Mouse (Mus musculus): ENCODE measurements at regions not wholly inside any gene's neighbourhood (a gene's known extent, or its start where the extent isn't known, plus 50 kb on each side); places are given as distances from the start of the nearest gene placed in this dataset.

DNA sequence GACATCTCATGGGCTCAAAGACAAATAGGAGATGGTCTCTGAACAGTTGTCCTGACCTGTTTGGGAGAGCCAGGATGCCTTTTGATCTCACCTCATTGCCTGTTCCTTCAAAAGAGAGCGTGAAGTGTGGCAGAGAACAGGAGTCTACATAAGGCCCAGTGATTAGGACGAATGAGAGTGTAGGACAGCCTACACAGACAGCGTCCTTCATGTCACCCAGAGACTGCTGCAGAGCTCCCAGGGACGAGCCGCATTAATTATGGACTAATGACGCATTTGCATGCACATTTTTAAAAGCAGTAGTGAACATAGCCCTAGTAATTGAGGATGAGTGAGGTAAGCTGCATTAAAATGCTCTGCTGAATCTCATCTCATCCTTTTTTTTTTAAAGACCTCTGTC lies 218.5 kb upstream of the Id4 start:
- no peak overlapping the region for H3K9ac ChIP-seq (ENCODE audit: low read depth, low read length)
- WGBS, result 46% methylated on average over 6 of the region's 6 CpGs
- no peak overlapping the region for H3K4me3 ChIP-seq (ENCODE audit: low read length)
- H3K36me3 ChIP-seq (ENCODE audit: control insufficient read depth, insufficient read depth, low read length), result no peaks in the 10 kb centered on the region
- ATAC-seq, result no peak
- no peaks in the 10 kb centered on the region for H3K9me3 ChIP-seq (ENCODE audit: control insufficient read depth, low read length)
- H3K4me1 ChIP-seq (ENCODE audit: control insufficient read depth, insufficient read depth, low read depth, low read length), result no peaks in the 10 kb centered on the region
- no peak overlapping the region for H3K4me2 ChIP-seq (ENCODE audit: low read length)
- no peak overlapping the region for H3K27ac ChIP-seq (ENCODE audit: low read depth, low read length)
- H3K27me3 ChIP-seq (replicated peaks; ENCODE audit: control insufficient read depth, insufficient read depth, low read length), result no peaks in the 10 kb centered on the region

GRCm38 (mm10) chr13:48046201-48046750 lies 214.8 kb upstream of the Id4 start:
- Histone ChIP-seq H3K4me2 (ENCODE audit: low read length) (peak overlapping the region; percentile 30), H3K9ac (ENCODE audit: low read depth, low read length) (no peak overlapping the region), H3K4me3 (ENCODE audit: low read length) (no peak overlapping the region), H3K36me3 (ENCODE audit: control insufficient read depth, insufficient read depth, low read length) (no peaks in the 10 kb centered on the region), H3K9me3 (ENCODE audit: control insufficient read depth, low read length) (no peaks in the 10 kb centered on the region), H3K27me3 (replicated peaks; ENCODE audit: control insufficient read depth, insufficient read depth, low read length) (no peaks in the 10 kb centered on the region), H3K27ac (ENCODE audit: low read depth, low read length) (no peak overlapping the region), H3K4me1 (ENCODE audit: control insufficient read depth, insufficient read depth, low read depth, low read length) (no peaks in the 10 kb centered on the region)
- no peak for ATAC-seq
- 58% methylated on average over 25 of the region's 25 CpGs for WGBS

- Histone ChIP-seq H3K36me3 (ENCODE audit: control insufficient read depth, insufficient read depth, low read length) (no peaks in the 10 kb centered on the region), H3K9me3 (ENCODE audit: control insufficient read depth, low read length) (no peaks in the 10 kb centered on the region), H3K9ac (ENCODE audit: low read depth, low read length) (no peak overlapping the region), H3K27me3 (replicated peaks; ENCODE audit: control insufficient read depth, insufficient read depth, low read length) (no peaks in the 10 kb centered on the region), H3K4me2 (ENCODE audit: low read length) (no peak overlapping the region), H3K4me1 (ENCODE audit: control insufficient read depth, insufficient read depth, low read depth, low read length) (no peaks in the 10 kb centered on the region), H3K27ac (ENCODE audit: low read depth, low read length) (no peak overlapping the region), H3K4me3 (ENCODE audit: low read length) (no peak overlapping the region)
- WGBS, result 86% methylated on average over 6 of the region's 6 CpGs
- no peak for ATAC-seq
Observed at GRCm38 (mm10) chr13:48049796-48050195, 211.2 kb upstream of the Id4 start.

- Histone ChIP-seq H3K9me3 (ENCODE audit: control insufficient read depth, low read length) (no peaks in the 10 kb centered on the region), H3K9ac (ENCODE audit: low read depth, low read length) (no peak overlapping the region), H3K4me2 (ENCODE audit: low read length) (no peak overlapping the region), H3K4me1 (ENCODE audit: control insufficient read depth, insufficient read depth, low read depth, low read length) (peaks cover 3% of the 10 kb centered on the region; the same call in 1 of the 2 replicates), H3K36me3 (ENCODE audit: control insufficient read depth, insufficient read depth, low read length) (no peaks in the 10 kb centered on the region), H3K27me3 (replicated peaks; ENCODE audit: control insufficient read depth, insufficient read depth, low read length) (no peaks in the 10 kb centered on the region), H3K4me3 (ENCODE audit: low read length) (no peak overlapping the region), H3K27ac (ENCODE audit: low read depth, low read length) (no peak overlapping the region)
- no peak for ATAC-seq
Observed at GRCm38 (mm10) chr13:48074630-48075029, 186.4 kb upstream of the Id4 start.

DNA sequence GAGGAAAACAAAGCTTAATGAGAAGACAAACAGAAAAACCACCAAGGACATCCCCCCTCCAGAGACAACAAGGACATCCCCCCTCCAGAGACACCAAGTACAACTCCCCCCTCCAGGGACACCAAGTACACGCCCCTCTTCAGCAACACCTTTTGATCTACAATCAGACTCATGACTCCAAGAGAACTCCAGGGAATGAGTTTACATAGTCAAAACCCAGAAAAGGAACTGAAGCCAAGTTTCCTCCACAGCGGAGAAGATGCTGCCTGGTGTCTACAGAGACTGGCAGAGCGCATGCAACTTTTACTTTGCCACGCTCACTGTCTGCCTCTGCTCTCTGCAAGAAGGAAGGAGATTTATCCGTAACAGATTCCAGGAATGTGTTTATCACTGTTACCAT lies 185.7 kb upstream of the Id4 start:
- Histone ChIP-seq H3K4me1 (ENCODE audit: control insufficient read depth, insufficient read depth, low read depth, low read length) (peaks cover 3% of the 10 kb centered on the region; the same call in 1 of the 2 replicates), H3K36me3 (ENCODE audit: control insufficient read depth, insufficient read depth, low read length) (no peaks in the 10 kb centered on the region), H3K4me2 (ENCODE audit: low read length) (no peak overlapping the region), H3K9me3 (ENCODE audit: control insufficient read depth, low read length) (no peaks in the 10 kb centered on the region), H3K4me3 (ENCODE audit: low read length) (no peak overlapping the region), H3K9ac (ENCODE audit: low read depth, low read length) (no peak overlapping the region), H3K27ac (ENCODE audit: low read depth, low read length) (no peak overlapping the region), H3K27me3 (replicated peaks; ENCODE audit: control insufficient read depth, insufficient read depth, low read length) (no peaks in the 10 kb centered on the region)
- 83% methylated on average over 5 of the region's 5 CpGs for WGBS
- no peak for ATAC-seq

- WGBS, result 27% methylated on average over 12 of the region's 12 CpGs
- ATAC-seq, result peak; percentile 87
- no peak overlapping the region for H3K4me3 ChIP-seq (ENCODE audit: low read length)
- no peaks in the 10 kb centered on the region for H3K36me3 ChIP-seq (ENCODE audit: control insufficient read depth, insufficient read depth, low read length)
- no peaks in the 10 kb centered on the region for H3K9me3 ChIP-seq (ENCODE audit: control insufficient read depth, low read length)
- peaks cover 3% of the 10 kb centered on the region; the same call in 1 of the 2 replicates for H3K4me1 ChIP-seq (ENCODE audit: control insufficient read depth, insufficient read depth, low read depth, low read length)
- peak overlapping the region; percentile 2 for H3K4me2 ChIP-seq (ENCODE audit: low read length)
- no peak overlapping the region for H3K27ac ChIP-seq (ENCODE audit: low read depth, low read length)
- H3K27me3 ChIP-seq (replicated peaks; ENCODE audit: control insufficient read depth, insufficient read depth, low read length), result no peaks in the 10 kb centered on the region
- no peak overlapping the region for H3K9ac ChIP-seq (ENCODE audit: low read depth, low read length)
Observed at GRCm38 (mm10) chr13:48078214-48078613, 182.8 kb upstream of the Id4 start.

DNA sequence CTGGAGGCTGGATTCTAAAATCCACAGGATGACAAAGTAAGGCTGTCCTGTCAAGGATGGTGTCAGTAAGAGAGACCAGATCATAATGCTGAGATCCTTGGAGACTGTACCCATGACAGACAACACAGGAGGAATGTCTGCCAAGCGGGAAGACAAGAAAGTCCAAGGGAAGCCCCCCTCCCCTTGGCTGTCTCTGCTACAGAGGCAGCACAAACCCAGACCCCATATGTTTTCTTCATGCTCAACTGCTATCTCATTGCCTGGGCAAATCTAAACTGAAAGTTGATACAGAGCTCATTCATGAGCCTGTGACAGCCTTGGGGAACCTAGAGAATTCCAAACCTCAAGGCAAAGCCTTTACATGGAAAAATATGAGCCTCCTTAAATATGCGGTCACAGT lies 177.7 kb upstream of the Id4 start:
- no peaks in the 10 kb centered on the region for H3K36me3 ChIP-seq (ENCODE audit: control insufficient read depth, insufficient read depth, low read length)
- H3K4me2 ChIP-seq (ENCODE audit: low read length), result no peak overlapping the region
- H3K9me3 ChIP-seq (ENCODE audit: control insufficient read depth, low read length), result no peaks in the 10 kb centered on the region
- no peak overlapping the region for H3K4me3 ChIP-seq (ENCODE audit: low read length)
- WGBS, result 69% methylated on average over 2 of the region's 2 CpGs
- H3K27ac ChIP-seq (ENCODE audit: low read depth, low read length), result no peak overlapping the region
- no peak overlapping the region for H3K9ac ChIP-seq (ENCODE audit: low read depth, low read length)
- no peaks in the 10 kb centered on the region for H3K4me1 ChIP-seq (ENCODE audit: control insufficient read depth, insufficient read depth, low read depth, low read length)
- H3K27me3 ChIP-seq (replicated peaks; ENCODE audit: control insufficient read depth, insufficient read depth, low read length), result no peaks in the 10 kb centered on the region
- no peak for ATAC-seq

DNA sequence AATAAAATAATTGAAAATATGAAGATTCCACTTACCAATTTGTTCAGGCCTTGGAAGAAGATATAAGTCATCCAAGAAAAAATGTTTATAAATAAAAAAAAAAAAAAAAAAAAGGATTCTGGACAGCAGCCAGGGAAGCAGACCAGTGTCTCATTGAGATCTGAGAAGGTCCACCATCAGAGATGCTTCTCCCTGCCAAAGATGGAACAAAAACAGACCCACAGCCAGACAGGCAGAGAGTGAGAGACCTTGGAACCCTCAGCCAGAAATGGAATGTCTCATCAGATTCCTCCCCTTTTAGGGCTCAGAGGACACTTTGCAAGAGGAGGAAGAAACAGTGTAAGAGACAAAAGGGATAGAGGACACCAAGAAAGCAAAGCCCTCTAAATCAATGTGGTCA lies 177.2 kb upstream of the Id4 start:
- Histone ChIP-seq H3K9me3 (ENCODE audit: control insufficient read depth, low read length) (no peaks in the 10 kb centered on the region), H3K36me3 (ENCODE audit: control insufficient read depth, insufficient read depth, low read length) (no peaks in the 10 kb centered on the region), H3K4me1 (ENCODE audit: control insufficient read depth, insufficient read depth, low read depth, low read length) (no peaks in the 10 kb centered on the region), H3K4me3 (ENCODE audit: low read length) (no peak overlapping the region), H3K27me3 (replicated peaks; ENCODE audit: control insufficient read depth, insufficient read depth, low read length) (no peaks in the 10 kb centered on the region), H3K9ac (ENCODE audit: low read depth, low read length) (no peak overlapping the region), H3K27ac (ENCODE audit: low read depth, low read length) (no peak overlapping the region), H3K4me2 (ENCODE audit: low read length) (no peak overlapping the region)
- no peak for ATAC-seq

GRCm38 (mm10) chr13:48094275-48095035 lies 166.6 kb upstream of the Id4 start:
- no peak overlapping the region for H3K4me3 ChIP-seq (ENCODE audit: low read length)
- H3K36me3 ChIP-seq (ENCODE audit: control insufficient read depth, insufficient read depth, low read length), result no peaks in the 10 kb centered on the region
- ATAC-seq, result no peak
- WGBS, result 65% methylated on average over 16 of the region's 16 CpGs
- no peak overlapping the region for H3K27ac ChIP-seq (ENCODE audit: low read depth, low read length)
- no peaks in the 10 kb centered on the region for H3K4me1 ChIP-seq (ENCODE audit: control insufficient read depth, insufficient read depth, low read depth, low read length)
- H3K9ac ChIP-seq (ENCODE audit: low read depth, low read length), result no peak overlapping the region
- H3K4me2 ChIP-seq (ENCODE audit: low read length), result no peak overlapping the region
- no peaks in the 10 kb centered on the region for H3K27me3 ChIP-seq (replicated peaks; ENCODE audit: control insufficient read depth, insufficient read depth, low read length)
- H3K9me3 ChIP-seq (ENCODE audit: control insufficient read depth, low read length), result no peaks in the 10 kb centered on the region

Measured in hindbrain, embryonic 16.5 days (tissue).